Mouse (Mus musculus): Measurements from ENCODE around the gene Gm10382. TPM values are rescaled to one million over a fixed set of nuclear protein-coding genes. Genes with fewer than 3 reads are reported as not detected.

Gm10382 gene
- polyA plus RNA-seq, 1 experiment from 2014 or later: 0.20 TPM

- H3K4me3 ChIP-seq (ENCODE audit: low read depth, low read length): no peak overlapping the region
- ATAC-seq (ENCODE audit: insufficient number of reproducible peaks, insufficient read depth, low FRiP score, low read depth): no peak
- no peak overlapping the region for H3K4me2 ChIP-seq (replicated peaks; ENCODE audit: low read depth, low read length)
- no peaks in the 10 kb centered on the region for H3K9me3 ChIP-seq (ENCODE audit: control insufficient read depth, low read depth, low read length)
- no peak overlapping the region for H3K9ac ChIP-seq (replicated peaks; ENCODE audit: low read depth, low read length)
- WGBS: 81% methylated on average over 8 of the region's 8 CpGs
- H3K4me1 ChIP-seq (ENCODE audit: control insufficient read depth, insufficient read depth, low read length): 0 out of 2 replicates have a peak, but pooled peaks cover 6% of the 10 kb centered on the region
- H3K36me3 ChIP-seq (ENCODE audit: control insufficient read depth, insufficient read depth, low read length): no peaks in the 10 kb centered on the region
- no peaks in the 10 kb centered on the region for H3K27me3 ChIP-seq (ENCODE audit: control insufficient read depth, insufficient read depth, low read length)
- no peak overlapping the region for H3K27ac ChIP-seq (ENCODE audit: low read length)
These were observed 38.1 kb upstream of the Gm10382 start for GRCm38 (mm10) chr5:125351057-125351456.

DNA sequence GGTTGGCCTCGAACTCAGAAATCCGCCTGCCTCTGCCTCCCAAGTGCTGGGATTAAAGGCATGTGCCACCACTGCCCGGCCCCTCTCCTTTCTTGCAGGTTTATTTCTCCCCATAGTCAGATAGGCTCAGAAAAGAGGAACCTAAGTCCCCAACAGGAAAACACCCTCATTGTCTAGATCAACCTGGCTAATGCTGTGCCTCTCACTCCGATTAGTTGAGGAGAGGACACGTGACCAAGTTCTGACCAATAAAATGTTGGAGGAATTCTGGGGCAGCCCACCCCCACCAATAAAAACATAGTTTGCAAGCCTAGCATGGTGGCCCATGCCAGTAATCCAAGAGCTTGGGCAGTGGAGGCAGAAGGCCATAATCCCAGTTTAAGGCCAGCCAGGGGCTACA lies 37.2 kb upstream of the Gm10382 start:
- Histone ChIP-seq H3K4me2 (replicated peaks; ENCODE audit: low read depth, low read length) (no peak overlapping the region), H3K9ac (replicated peaks; ENCODE audit: low read depth, low read length) (no peak overlapping the region), H3K36me3 (ENCODE audit: control insufficient read depth, insufficient read depth, low read length) (no peaks in the 10 kb centered on the region), H3K27ac (ENCODE audit: low read length) (no peak overlapping the region), H3K4me1 (ENCODE audit: control insufficient read depth, insufficient read depth, low read length) (0 out of 2 replicates have a peak, but pooled peaks cover 6% of the 10 kb centered on the region), H3K9me3 (ENCODE audit: control insufficient read depth, low read depth, low read length) (no peaks in the 10 kb centered on the region), H3K4me3 (ENCODE audit: low read depth, low read length) (no peak overlapping the region), H3K27me3 (ENCODE audit: control insufficient read depth, insufficient read depth, low read length) (no peaks in the 10 kb centered on the region)
- WGBS: 89% methylated on average over 5 of the region's 5 CpGs
- no peak for ATAC-seq (ENCODE audit: insufficient number of reproducible peaks, insufficient read depth, low FRiP score, low read depth)

GRCm38 (mm10) chr5:125352781-125353294 lies 36.3 kb upstream of the Gm10382 start:
- Histone ChIP-seq H3K27ac (ENCODE audit: low read length) (no peak overlapping the region), H3K36me3 (ENCODE audit: control insufficient read depth, insufficient read depth, low read length) (no peaks in the 10 kb centered on the region), H3K4me1 (ENCODE audit: control insufficient read depth, insufficient read depth, low read length) (0 out of 2 replicates have a peak, but pooled peaks cover 6% of the 10 kb centered on the region), H3K4me3 (ENCODE audit: low read depth, low read length) (no peak overlapping the region), H3K4me2 (replicated peaks; ENCODE audit: low read depth, low read length) (no peak overlapping the region), H3K9ac (replicated peaks; ENCODE audit: low read depth, low read length) (no peak overlapping the region), H3K9me3 (ENCODE audit: control insufficient read depth, low read depth, low read length) (no peaks in the 10 kb centered on the region), H3K27me3 (ENCODE audit: control insufficient read depth, insufficient read depth, low read length) (no peaks in the 10 kb centered on the region)
- ATAC-seq (ENCODE audit: insufficient number of reproducible peaks, insufficient read depth, low FRiP score, low read depth): no peak
- 92% methylated on average over 5 of the region's 5 CpGs for WGBS

- H3K4me1 ChIP-seq (ENCODE audit: control insufficient read depth, insufficient read depth, low read length): 0 out of 2 replicates have a peak, but pooled peaks cover 6% of the 10 kb centered on the region
- no peaks in the 10 kb centered on the region for H3K36me3 ChIP-seq (ENCODE audit: control insufficient read depth, insufficient read depth, low read length)
- H3K4me3 ChIP-seq (ENCODE audit: low read depth, low read length): no peak overlapping the region
- ATAC-seq (ENCODE audit: insufficient number of reproducible peaks, insufficient read depth, low FRiP score, low read depth): 0 out of 2 replicates have a peak, but pooled peaks have one; percentile 37
- H3K27ac ChIP-seq (ENCODE audit: low read length): no peak overlapping the region
- H3K4me2 ChIP-seq (replicated peaks; ENCODE audit: low read depth, low read length): no peak overlapping the region
- no peak overlapping the region for H3K9ac ChIP-seq (replicated peaks; ENCODE audit: low read depth, low read length)
- no peaks in the 10 kb centered on the region for H3K9me3 ChIP-seq (ENCODE audit: control insufficient read depth, low read depth, low read length)
- H3K27me3 ChIP-seq (ENCODE audit: control insufficient read depth, insufficient read depth, low read length): no peaks in the 10 kb centered on the region
- 32% methylated on average over 7 of the region's 7 CpGs for WGBS
These were observed 34.1 kb upstream of the Gm10382 start for GRCm38 (mm10) chr5:125354885-125355492.

GRCm38 (mm10) chr5:125355650-125356049 lies 33.5 kb upstream of the Gm10382 start:
- 0 out of 2 replicates have a peak, but pooled peaks have one; percentile 5 for ATAC-seq (ENCODE audit: insufficient number of reproducible peaks, insufficient read depth, low FRiP score, low read depth)
- 0 out of 2 replicates have a peak, but pooled peaks cover 6% of the 10 kb centered on the region for H3K4me1 ChIP-seq (ENCODE audit: control insufficient read depth, insufficient read depth, low read length)
- no peak overlapping the region for H3K27ac ChIP-seq (ENCODE audit: low read length)
- H3K9ac ChIP-seq (replicated peaks; ENCODE audit: low read depth, low read length): no peak overlapping the region
- 30% methylated on average over 7 of the region's 7 CpGs for WGBS
- no peaks in the 10 kb centered on the region for H3K27me3 ChIP-seq (ENCODE audit: control insufficient read depth, insufficient read depth, low read length)
- H3K36me3 ChIP-seq (ENCODE audit: control insufficient read depth, insufficient read depth, low read length): no peaks in the 10 kb centered on the region
- H3K4me2 ChIP-seq (replicated peaks; ENCODE audit: low read depth, low read length): no peak overlapping the region
- H3K4me3 ChIP-seq (ENCODE audit: low read depth, low read length): no peak overlapping the region
- H3K9me3 ChIP-seq (ENCODE audit: control insufficient read depth, low read depth, low read length): no peaks in the 10 kb centered on the region

DNA sequence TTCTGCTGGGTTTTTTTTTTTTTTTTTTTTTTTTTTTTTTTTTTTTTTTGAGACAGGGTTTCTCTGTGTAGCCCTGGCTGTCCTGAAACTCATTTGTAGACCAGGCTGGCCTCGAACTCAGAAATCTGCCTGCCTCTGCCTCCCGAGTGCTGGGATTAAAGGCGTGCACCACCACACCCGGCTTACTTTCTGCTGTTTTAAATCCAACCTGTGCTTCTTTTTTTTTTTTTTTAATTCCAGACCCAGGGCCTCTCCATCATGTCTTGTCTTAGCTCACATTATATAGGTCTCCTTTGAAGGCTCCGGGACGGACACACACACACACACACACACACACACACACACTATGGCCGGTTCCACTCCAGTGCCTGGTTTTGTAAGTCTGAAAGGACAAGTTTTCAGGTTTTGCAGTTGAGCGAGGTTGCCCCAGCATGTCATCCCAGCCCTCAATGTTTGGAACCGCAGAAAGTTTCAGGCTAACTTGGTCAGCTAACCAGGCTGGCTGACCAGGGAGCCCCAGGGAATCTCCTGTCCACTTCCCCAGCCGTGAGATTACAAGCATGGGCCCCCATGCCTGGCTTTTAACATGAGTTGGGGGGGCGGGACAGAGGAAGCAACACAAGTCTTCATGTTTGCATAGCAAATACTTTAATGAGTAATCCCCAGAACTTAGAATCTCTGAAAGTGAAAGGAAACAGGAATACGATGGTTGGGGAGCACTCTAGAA lies 31.4 kb upstream of the Gm10382 start:
- Histone ChIP-seq H3K36me3 (ENCODE audit: control insufficient read depth, insufficient read depth, low read length) (no peaks in the 10 kb centered on the region), H3K4me2 (replicated peaks; ENCODE audit: low read depth, low read length) (no peak overlapping the region), H3K9me3 (ENCODE audit: control insufficient read depth, low read depth, low read length) (no peaks in the 10 kb centered on the region), H3K4me3 (ENCODE audit: low read depth, low read length) (no peak overlapping the region), H3K27ac (ENCODE audit: low read length) (no peak overlapping the region), H3K9ac (replicated peaks; ENCODE audit: low read depth, low read length) (no peak overlapping the region), H3K27me3 (ENCODE audit: control insufficient read depth, insufficient read depth, low read length) (no peaks in the 10 kb centered on the region), H3K4me1 (ENCODE audit: control insufficient read depth, insufficient read depth, low read length) (0 out of 2 replicates have a peak, but pooled peaks cover 6% of the 10 kb centered on the region)
- no peak for ATAC-seq (ENCODE audit: insufficient number of reproducible peaks, insufficient read depth, low FRiP score, low read depth)
- 76% methylated on average over 12 of the region's 12 CpGs for WGBS

DNA sequence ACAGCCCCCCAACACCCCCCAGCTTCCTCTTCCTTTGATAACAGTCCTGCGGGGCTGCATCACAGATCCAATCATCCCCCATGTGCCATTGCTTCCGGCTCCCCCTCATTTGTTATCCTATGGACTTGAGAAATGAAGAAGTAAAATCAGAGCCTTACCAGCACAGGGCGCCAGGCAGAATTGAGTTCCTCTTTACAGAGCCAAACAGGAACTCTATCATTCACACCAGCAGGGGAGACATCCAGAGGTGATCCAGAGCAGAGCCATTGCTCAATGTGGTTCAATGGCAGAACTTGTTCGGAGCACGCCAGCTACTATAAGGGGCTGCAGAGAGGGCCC lies 30.9 kb upstream of the Gm10382 start:
- WGBS: 73% methylated on average over 5 of the region's 5 CpGs
- Histone ChIP-seq H3K9ac (replicated peaks; ENCODE audit: low read depth, low read length) (no peak overlapping the region), H3K9me3 (ENCODE audit: control insufficient read depth, low read depth, low read length) (no peaks in the 10 kb centered on the region), H3K27ac (ENCODE audit: low read length) (no peak overlapping the region), H3K27me3 (ENCODE audit: control insufficient read depth, insufficient read depth, low read length) (no peaks in the 10 kb centered on the region), H3K4me1 (ENCODE audit: control insufficient read depth, insufficient read depth, low read length) (0 out of 2 replicates have a peak, but pooled peaks cover 6% of the 10 kb centered on the region), H3K36me3 (ENCODE audit: control insufficient read depth, insufficient read depth, low read length) (no peaks in the 10 kb centered on the region), H3K4me2 (replicated peaks; ENCODE audit: low read depth, low read length) (no peak overlapping the region), H3K4me3 (ENCODE audit: low read depth, low read length) (no peak overlapping the region)
- ATAC-seq (ENCODE audit: insufficient number of reproducible peaks, insufficient read depth, low FRiP score, low read depth): no peak

DNA sequence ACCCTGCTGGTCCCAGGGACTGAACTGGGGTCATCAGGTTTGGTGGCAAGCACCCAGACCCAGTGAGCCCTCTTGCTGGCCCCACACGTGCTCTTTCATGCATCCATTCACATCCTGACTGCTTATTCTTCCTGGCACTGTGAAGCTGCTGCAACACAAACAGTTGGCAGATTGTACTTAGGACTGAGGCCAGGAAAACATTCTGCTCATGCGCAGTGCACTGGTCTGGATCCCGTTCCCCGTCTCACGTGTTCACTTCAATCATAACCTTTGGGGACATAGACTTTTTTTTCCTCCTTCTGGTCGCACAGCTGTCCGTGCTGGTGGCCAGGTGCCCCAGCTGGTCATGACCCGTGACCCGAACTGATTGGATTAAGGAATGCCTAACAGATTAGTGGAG lies 28.6 kb upstream of the Gm10382 start:
- H3K27ac ChIP-seq (ENCODE audit: low read length): no peak overlapping the region
- ATAC-seq (ENCODE audit: insufficient number of reproducible peaks, insufficient read depth, low FRiP score, low read depth): no peak
- H3K27me3 ChIP-seq (ENCODE audit: control insufficient read depth, insufficient read depth, low read length): no peaks in the 10 kb centered on the region
- H3K4me3 ChIP-seq (ENCODE audit: low read depth, low read length): no peak overlapping the region
- no peak overlapping the region for H3K9ac ChIP-seq (replicated peaks; ENCODE audit: low read depth, low read length)
- H3K4me1 ChIP-seq (ENCODE audit: control insufficient read depth, insufficient read depth, low read length): no peaks in the 10 kb centered on the region
- WGBS: 74% methylated on average over 9 of the region's 9 CpGs
- no peaks in the 10 kb centered on the region for H3K36me3 ChIP-seq (ENCODE audit: control insufficient read depth, insufficient read depth, low read length)
- no peak overlapping the region for H3K4me2 ChIP-seq (replicated peaks; ENCODE audit: low read depth, low read length)
- no peaks in the 10 kb centered on the region for H3K9me3 ChIP-seq (ENCODE audit: control insufficient read depth, low read depth, low read length)
